Mouse (Mus musculus) erythroblast, embryonic 14.5 days (primary cell): Measurements from ENCODE around the gene Kctd17. TPM values are rescaled to one million over a fixed set of nuclear protein-coding genes. Genes with fewer than 3 reads are reported as not detected.

Experiments
- H3K27me3 ChIP-seq: 2 replicates; pipeline ENCODE4 v1.6.1; 2012; ENCODE audit warnings: inconsistent platforms; ENCODE audit not compliant: control insufficient read depth
- H3K36me3 ChIP-seq: 2 replicates; pipeline ENCODE4 v1.6.1; 2012; ENCODE audit warnings: mild to moderate bottlenecking, inconsistent platforms; ENCODE audit not compliant: control insufficient read depth
- H3K4me1 ChIP-seq: 2 replicates; pipeline ENCODE4 v1.6.1; 2012; ENCODE audit warnings: inconsistent platforms; ENCODE audit not compliant: control insufficient read depth
- H3K4me3 ChIP-seq: replicated peaks from 2 replicates; pipeline ENCODE3; 2012; ENCODE audit warnings: moderate library complexity, mild to moderate bottlenecking, inconsistent platforms
- H3K9me3 ChIP-seq: 2 replicates; pipeline ENCODE4 v1.6.1; 2012; ENCODE audit warnings: low read length, inconsistent platforms, mixed read lengths; ENCODE audit not compliant: control insufficient read depth
- GATA1 ChIP-seq: IDR thresholded peaks from 2 replicates; pipeline ENCODE4 v1.6.1; 2012; ENCODE audit warnings: low read length, inconsistent platforms, mixed read lengths
- TAL1 ChIP-seq: IDR thresholded peaks from 3 replicates; pipeline ENCODE4 v1.6.1; 2012; ENCODE audit warnings: low read length, inconsistent platforms, mixed read lengths
- polyA plus RNA-seq: library from polyadenylated mRNA; stranded (reverse); fragments of >175 nt; gene quantifications from 2 replicates; pipeline ENCODE4 v1.2.3, GENCODE M21; 2012

The Kctd17 gene
- polyA plus RNA-seq, 1 experiment = 0.07 TPM

DNA sequence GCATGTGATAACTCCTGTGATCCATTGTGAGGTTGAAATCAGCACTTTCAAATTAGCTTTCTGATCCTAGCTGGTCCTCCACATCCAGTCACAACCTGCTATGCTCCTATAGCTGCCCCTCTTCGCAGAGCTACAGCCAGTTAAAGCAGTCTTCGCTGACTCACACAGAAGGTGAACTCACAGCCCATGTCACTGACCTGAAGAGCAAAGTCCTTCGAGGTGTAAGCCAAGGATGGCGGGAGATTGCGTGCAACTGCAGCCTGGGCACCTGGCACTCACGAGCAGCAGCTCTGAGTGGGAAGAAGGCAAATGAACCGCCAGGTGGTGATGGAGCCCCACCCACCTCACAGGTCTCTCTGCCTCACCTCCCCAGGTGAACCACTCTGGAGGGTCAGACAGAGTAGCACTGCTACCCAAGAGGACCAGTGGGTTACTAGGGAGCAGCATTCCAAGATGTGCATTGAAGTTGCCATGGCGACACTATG, 32.8 kb upstream of the Kctd17 start, which contains the start of gene Tex33:
Gene Tex33 (minus strand): TSS at position 435 of the 485 bp plus-strand sequence.
- Histone ChIP-seq H3K27me3 (peaks cover 17% of the 10 kb centered on the region), H3K9me3 (no peaks in the 10 kb centered on the region), H3K4me3 (no peak within 1 kb of the TSS), H3K4me1 (peaks cover 11% of the 10 kb centered on the region), H3K36me3 (peaks cover 17% of the 10 kb centered on the region)
- TF ChIP-seq TAL1 (no peak), GATA1 (no peak)

DNA sequence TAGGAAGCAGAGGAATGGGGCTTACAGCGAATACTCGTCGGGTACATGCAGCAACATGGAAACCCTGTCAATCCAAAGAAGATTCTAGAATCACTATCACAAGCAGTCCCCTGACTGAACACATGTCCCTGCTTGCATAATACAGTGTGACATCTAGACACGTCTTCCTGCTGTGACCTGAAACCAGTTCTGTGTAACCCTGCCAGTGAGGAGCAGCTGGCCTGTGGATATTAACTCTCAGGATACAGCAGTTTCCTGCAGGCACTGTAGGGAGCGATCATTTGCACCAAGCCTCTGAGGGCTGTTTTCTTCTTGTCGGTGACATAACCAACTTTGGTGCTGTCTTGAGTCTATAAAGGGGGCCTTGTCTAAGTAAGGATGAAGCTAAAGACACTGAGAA, 27.0 kb upstream of the Kctd17 start:
- peaks cover 65% of the 10 kb centered on the region for H3K4me1 ChIP-seq
- TF ChIP-seq TAL1 (no peak), GATA1 (no peak)
- H3K36me3 ChIP-seq = peaks cover 52% of the 10 kb centered on the region
- H3K4me3 ChIP-seq = no peak overlapping the region
- H3K27me3 ChIP-seq = no peaks in the 10 kb centered on the region
- no peaks in the 10 kb centered on the region for H3K9me3 ChIP-seq

DNA sequence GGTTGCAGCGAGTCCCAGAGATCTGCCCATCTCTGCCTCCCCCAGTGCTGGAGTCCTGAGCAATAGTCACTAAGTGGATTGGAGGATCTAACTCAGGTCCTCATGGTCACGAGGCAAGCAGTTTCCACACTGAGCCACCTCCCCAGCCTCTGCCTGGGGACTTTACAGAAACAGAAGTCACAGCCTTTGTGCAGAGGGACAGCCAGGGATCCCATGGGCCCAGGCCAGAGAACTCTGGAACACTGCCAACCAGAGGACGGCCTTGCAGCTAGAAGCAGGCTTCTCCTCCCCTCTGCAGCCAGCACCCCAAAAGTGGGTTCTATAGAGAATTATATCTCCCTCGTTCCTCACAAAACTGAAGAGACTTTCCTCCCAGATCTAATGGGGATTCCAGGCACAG, 26.4 kb upstream of the Kctd17 start:
- H3K4me1 ChIP-seq = peaks cover 63% of the 10 kb centered on the region
- no peaks in the 10 kb centered on the region for H3K27me3 ChIP-seq
- TF ChIP-seq GATA1 (no peak), TAL1 (no peak)
- H3K4me3 ChIP-seq = no peak overlapping the region
- H3K36me3 ChIP-seq = peaks cover 52% of the 10 kb centered on the region
- H3K9me3 ChIP-seq = no peaks in the 10 kb centered on the region

DNA sequence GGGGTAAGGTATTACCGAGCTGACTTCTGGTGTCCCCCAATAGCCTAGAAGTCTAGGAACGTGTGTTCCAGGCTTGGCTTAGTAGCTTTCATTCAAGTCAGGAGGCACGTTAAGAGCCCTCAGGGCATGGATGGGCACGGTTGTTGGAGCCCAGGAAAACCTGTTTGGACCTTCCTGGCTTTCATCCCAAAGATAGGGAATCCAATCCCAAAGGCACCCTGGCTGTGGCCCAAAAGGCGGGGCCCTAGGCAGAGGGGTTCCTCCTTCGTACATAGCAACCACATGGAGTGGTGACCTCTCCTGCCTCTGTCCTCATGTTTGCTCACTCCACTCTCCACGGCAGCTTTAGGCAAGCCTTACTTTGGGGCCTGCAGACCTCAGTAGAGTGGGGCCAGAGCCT, 25.9 kb upstream of the Kctd17 start:
- peaks cover 54% of the 10 kb centered on the region for H3K36me3 ChIP-seq
- TF ChIP-seq GATA1 (no peak), TAL1 (no peak)
- H3K27me3 ChIP-seq = no peaks in the 10 kb centered on the region
- no peaks in the 10 kb centered on the region for H3K9me3 ChIP-seq
- no peak overlapping the region for H3K4me3 ChIP-seq
- H3K4me1 ChIP-seq = peaks cover 67% of the 10 kb centered on the region

DNA sequence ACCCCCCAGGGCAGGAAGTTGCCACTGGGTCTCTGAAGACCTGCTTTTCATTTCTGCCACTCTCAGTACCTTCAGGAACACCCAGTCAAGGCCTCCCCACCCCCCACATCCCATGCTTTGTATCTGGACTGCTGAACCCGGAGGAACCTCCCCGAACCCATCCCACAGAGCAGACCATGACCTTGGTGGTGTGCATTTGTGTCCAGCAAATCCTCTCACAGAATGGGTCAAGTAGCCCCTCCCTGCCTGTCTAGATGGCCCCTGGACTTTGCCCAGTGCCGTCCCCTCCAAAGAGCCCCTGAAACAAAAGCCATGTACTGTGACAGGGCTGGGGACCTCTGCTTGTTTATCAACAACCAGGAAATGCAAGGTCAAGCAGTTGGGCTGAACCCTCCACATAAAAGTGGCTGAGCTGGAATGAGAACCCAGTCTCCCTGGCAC, 25.0 kb upstream of the Kctd17 start:
- H3K36me3 ChIP-seq = peaks cover 62% of the 10 kb centered on the region
- peak overlapping the region; percentile 100 for H3K4me3 ChIP-seq
- no peaks in the 10 kb centered on the region for H3K9me3 ChIP-seq
- H3K27me3 ChIP-seq = no peaks in the 10 kb centered on the region
- TF ChIP-seq GATA1 = no peak
- TF ChIP-seq TAL1 = no peak
- peaks cover 73% of the 10 kb centered on the region for H3K4me1 ChIP-seq

DNA sequence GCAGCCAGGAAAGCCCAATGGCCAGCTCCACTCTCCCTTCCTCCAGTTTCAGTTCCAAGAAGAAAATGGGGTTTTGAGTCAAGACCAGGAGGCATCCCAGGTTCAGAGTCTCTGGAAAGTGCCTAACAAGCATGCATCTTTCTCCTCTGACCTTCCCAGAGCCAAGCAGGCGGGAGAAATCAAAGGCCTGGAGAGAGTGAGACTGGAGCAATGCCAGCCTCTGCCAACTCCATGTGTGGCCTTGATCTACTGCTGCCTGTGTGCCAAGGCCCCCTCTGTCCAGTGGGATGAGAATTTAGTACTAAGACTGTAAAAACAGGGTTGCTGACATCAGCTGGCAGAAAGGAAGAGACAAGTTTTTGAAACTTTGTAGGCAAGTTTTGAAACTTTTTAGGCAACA, 24.5 kb upstream of the Kctd17 start:
- Histone ChIP-seq H3K36me3 (peaks cover 66% of the 10 kb centered on the region), H3K4me3 (peak overlapping the region; percentile 100), H3K27me3 (no peaks in the 10 kb centered on the region), H3K4me1 (peaks cover 79% of the 10 kb centered on the region), H3K9me3 (no peaks in the 10 kb centered on the region)
- TF ChIP-seq TAL1 = no peak
- no peak for TF ChIP-seq GATA1

DNA sequence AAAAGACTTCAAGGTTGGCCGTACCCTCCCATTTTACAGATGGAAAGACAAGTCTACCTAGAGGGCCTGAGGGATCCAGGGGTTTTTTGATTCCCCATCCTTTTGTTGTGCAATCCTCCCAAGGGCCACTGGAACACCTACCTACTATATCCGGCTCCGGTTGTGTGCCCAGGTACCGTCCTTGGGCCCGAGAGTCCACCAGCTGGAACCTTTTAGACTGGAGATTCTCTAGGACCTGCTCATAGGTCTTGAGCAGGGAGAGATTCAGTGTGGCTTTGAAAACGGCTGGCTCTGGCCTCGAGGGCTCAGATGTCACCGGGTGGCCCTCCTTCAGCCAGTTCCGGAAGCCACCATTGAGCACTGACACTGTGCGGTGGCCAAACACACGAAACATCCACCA, 23.3 kb upstream of the Kctd17 start:
- H3K4me3 ChIP-seq = peak overlapping the region; percentile 100
- TF ChIP-seq TAL1 = no peak
- peaks cover 9% of the 10 kb centered on the region for H3K27me3 ChIP-seq
- H3K36me3 ChIP-seq = peaks cover 66% of the 10 kb centered on the region
- H3K9me3 ChIP-seq = 0 out of 2 replicates have a peak, but pooled peaks cover 2% of the 10 kb centered on the region
- H3K4me1 ChIP-seq = peaks cover 91% of the 10 kb centered on the region

DNA sequence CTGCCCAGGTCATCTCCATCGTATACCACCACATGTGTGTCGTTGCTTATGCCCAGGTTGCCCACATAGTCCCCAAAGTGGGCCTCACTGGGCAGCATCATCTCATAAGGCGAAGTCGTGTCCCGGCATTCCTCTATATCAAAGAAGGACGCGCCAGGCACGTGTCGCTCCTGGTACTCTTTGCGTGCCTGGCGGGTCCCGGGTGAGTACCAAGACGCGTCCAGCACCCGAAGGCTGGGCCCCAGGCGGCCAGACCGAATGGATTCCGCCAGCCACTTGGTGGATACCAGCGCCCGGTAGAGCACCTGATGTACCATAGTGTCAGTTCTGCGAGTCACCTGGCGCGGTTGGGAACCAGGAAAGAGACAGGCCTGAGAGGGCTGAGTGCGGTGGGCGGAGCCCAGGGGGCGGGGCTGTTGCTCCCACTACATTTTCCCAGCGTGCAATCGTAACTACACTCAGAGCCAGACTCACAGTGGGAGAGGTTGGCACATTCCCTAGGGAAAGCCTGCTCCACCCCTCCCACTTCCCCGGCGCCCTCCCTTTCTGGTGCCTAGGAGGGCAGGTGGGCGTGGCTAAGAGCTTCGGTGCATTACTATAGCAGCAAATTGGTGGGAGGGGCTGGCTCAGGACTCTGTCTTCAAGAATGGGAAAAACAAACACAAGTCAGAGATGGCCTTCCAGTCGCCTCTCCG, 22.7 kb upstream of the Kctd17 start, which contains the start of gene Tst:
Gene Tst (minus strand): TSS at position 391 of the 695 bp plus-strand sequence.
- H3K4me1 ChIP-seq = peaks cover 94% of the 10 kb centered on the region
- no peak for TF ChIP-seq TAL1
- TF ChIP-seq GATA1 = no peak
- H3K4me3 ChIP-seq = peak within 1 kb of the TSS; percentile 100
- 0 out of 2 replicates have a peak, but pooled peaks cover 4% of the 10 kb centered on the region for H3K9me3 ChIP-seq
- H3K27me3 ChIP-seq = peaks cover 14% of the 10 kb centered on the region
- peaks cover 67% of the 10 kb centered on the region for H3K36me3 ChIP-seq

DNA sequence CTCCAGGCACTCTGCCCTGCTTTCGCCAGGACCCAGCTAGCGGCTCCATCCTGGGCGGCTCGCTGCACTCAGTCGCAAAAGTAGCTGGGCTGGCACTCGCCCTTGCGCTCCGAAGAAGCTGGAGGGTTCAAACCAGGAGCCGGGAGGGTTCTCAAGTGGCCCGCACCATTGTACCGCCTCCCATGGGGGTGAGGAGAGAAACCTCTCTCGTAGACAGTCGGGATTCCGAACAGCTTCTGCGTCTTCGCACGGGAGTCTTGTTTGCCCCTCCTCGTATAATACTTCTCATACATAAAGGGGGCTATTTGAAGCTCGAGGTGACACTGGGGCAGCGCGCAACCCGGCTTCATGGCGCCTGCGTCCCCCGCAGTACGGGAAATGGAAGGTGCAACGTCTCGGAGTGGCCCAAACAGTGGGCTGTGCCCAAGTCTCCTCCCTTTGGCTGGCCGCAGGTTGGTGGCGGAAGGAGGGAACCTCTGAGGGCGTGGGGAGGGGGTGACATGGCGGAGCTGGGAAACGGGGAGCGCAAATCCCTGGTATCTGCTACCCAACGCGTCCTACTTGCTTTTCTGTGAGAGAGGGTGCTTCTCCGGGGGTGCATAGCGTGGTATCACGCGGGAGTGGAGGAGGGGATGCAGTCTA, 21.9 kb upstream of the Kctd17 start, which contains the start of gene Mpst:
Gene Mpst (plus strand): TSS at position 124 of the 642 bp plus-strand sequence.
- Histone ChIP-seq H3K4me1 (peaks cover 94% of the 10 kb centered on the region), H3K36me3 (peaks cover 67% of the 10 kb centered on the region), H3K4me3 (peak within 1 kb of the TSS; percentile 100), H3K27me3 (peaks cover 17% of the 10 kb centered on the region), H3K9me3 (0 out of 2 replicates have a peak, but pooled peaks cover 4% of the 10 kb centered on the region)
- no peak for TF ChIP-seq TAL1
- no peak for TF ChIP-seq GATA1
